Mouse (Mus musculus): ENCODE results near the gene Primpol.
"Not testable (repeated sequence)": the region's sequence is repeated elsewhere in the genome, so short reads cannot be mapped to it uniquely, and the experiment has no call there.

Primpol gene

GRCm38 (mm10) chr8:46600959-46601707 is 15.9 kb downstream of the Primpol start:
- DNase-seq = no peak

DNA sequence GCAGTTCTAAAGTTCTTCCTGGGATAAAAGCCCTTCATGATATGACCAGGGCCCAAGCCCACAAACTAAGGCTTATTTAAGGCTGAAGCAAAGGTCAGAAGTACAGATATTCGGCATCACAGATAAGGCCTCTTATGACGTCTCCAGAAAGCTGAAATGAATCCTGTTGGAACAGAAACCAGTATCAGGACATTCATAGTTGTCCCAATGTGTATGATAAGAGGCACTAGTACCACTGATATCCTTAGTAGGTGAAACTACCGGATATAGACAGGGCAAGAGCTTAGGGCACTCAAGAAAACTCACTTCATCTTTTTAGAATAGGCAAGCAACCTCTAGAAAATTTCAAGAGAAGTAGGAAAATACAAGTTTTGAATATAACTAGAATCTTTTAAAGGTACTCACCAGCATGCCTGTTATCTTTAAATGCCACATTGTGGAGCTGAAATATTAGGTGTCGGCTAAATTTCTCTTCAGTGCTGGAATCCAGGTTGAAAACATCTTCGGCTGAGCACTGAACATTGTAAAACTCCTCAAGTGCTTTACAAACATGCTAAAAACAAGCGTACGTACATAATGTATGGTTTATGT is 17.6 kb downstream of the Primpol start:
- no peak for DNase-seq

- no peak for DNase-seq
Measured at GRCm38 (mm10) chr8:46598753-46599152, 18.3 kb downstream of the Primpol start.

GRCm38 (mm10) chr8:46598114-46598513 is 18.9 kb downstream of the Primpol start:
- no peak for DNase-seq

DNA sequence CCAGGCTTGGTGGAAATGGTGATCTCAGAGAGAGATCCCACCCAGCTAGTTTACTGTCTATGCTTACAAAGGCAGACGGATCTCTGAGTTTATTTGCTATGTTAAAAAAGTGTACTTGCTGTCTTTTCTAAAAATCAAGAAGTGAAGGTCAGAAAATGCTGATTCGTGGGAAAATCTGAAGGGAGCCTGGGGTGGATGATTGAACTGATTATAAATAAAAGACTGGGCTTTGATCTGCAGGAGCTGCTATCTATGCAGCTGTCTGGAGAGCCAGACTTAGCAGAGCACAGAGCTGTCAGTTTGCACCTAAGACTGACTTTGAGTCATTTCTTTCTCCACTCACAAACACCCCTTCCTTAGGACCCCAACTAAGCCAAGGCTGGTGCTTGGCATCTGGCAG is 19.6 kb downstream of the Primpol start:
- DNase-seq = no peak

- no peak for DNase-seq
Measured at GRCm38 (mm10) chr8:46596530-46596929, 20.5 kb downstream of the Primpol start.

DNA sequence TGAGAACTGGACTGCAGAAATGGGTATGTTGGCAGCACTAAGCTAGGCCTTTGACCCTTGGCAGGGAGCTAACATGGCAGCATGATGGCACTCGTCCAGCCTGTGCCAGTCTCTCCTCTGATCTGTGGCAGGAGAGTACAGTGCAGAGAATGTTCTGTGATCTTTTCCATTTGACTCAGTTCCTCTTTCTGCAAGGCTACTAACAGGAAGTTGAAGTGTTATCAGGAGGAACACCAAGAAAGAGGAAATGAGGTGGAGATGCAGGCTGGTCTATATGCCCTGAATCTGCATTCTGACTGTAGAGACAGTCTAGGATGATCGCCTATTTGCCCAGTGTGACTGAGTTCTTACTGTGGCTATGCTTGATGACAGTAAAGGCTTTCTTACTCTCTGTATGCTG is 21.4 kb downstream of the Primpol start:
- no peak for DNase-seq

DNA sequence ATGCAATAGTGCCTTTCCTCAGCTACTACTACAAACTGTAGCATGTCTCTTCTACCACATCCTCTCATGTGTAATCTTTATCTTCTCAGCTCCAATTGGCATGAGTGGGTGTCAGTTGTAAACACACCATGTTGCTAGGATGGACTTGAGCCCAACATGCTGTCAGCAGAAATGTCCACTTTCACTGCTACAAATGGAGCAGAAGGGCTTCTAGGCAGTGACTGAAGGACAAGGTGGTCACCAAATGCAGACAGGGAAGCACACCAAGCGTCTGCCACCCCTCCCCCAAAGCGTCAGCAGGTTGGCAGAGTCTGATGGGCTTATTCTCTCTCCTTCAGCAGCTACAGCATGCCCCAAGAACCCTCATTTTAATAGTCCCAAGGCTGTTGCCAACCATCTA is 23.2 kb downstream of the Primpol start:
- no peak for DNase-seq

DNA sequence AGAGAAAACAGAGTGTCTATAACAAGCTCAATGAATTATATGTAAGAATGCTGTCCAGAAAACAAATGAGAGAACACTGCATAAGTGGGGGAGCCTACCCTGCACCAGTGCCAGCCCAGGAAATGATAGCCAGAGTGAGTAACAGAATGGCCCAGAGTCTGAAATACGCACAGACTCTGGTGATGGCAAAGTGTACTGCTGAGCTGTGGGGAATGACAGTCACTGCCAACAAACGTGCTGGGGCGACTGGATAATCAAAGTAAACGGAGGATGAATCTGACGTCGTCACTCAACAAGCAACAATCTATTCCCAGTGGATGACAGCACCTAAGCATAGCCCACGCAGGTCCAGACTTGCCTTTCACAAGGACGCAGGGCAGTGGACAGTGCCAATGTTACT is 23.9 kb downstream of the Primpol start:
- DNase-seq = no peak

- no peak for DNase-seq
Measured at GRCm38 (mm10) chr8:46588663-46589062, 28.3 kb downstream of the Primpol start.

GRCm38 (mm10) chr8:46587911-46588310 is 29.1 kb downstream of the Primpol start:
- DNase-seq = no peak

DNA sequence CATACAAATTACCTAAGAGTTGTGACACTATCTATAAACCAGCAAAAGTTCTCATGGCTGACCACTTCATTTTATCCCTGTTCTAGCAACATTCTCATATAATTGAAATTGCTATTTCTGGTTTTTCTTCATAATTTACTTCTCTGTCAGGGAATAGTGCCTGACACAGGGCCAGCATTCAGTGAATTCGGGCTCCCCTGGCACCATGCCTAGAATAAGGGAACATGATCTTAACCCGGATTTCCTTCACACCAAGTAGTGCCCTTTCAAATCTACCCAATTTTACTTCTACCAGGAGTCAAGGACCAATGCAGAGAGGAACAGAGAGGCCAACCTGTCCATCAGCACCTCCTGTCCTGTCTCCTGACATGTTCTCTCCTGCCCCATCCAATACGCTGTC is 31.4 kb downstream of the Primpol start:
- DNase-seq = no peak

GRCm38 (mm10) chr8:46584328-46584727 is 32.7 kb downstream of the Primpol start:
- not testable (repeated sequence) for DNase-seq

- DNase-seq = no peak
Measured at GRCm38 (mm10) chr8:46578794-46579193, 38.2 kb downstream of the Primpol start.

DNA sequence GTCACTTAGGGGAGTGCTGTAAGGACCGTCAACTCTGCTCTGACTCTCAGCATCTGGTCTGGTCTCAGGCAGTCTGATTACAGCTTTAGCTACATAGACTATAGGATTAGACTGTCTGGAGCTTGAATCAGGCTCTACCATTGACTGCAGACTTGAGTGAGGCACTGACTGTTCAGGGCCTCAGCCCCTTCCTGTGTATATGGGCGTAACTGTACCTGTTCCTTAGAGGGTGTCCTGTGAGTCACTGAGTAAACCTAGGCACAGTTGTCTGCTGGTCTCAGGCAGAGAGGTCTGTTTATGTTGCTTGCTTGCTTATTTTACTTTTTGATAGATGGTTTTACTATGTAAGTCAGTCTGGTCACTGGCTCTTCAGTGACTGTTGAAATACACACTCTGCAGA is 43.0 kb downstream of the Primpol start:
- no peak for DNase-seq

- DNase-seq = no peak
Measured at GRCm38 (mm10) chr8:46573446-46573845, 43.6 kb downstream of the Primpol start.

- no peak for DNase-seq
Measured at GRCm38 (mm10) chr8:46570673-46571072, 46.3 kb downstream of the Primpol start.

- no peak for DNase-seq
Measured at GRCm38 (mm10) chr8:46569659-46570441, 47.2 kb downstream of the Primpol start.

DNA sequence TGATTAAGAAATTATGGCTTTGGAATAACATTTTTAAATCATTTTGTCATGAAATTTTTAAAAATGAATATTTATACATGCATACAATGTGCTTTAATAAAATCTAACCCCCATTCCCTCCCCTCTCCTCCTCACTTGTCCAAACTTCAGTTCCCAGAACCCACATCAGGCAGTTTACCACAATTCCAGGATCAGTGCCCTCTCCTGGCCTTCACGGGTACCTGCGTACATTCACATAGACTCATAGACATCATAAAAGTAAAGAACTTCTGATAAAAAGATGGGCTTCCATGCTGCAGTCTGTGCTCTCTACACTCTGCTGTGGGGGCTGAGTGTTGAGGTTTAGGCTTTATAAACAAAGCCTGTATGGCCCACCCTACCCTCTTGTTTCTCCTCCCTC is 48.1 kb downstream of the Primpol start:
- DNase-seq = no peak

DNA sequence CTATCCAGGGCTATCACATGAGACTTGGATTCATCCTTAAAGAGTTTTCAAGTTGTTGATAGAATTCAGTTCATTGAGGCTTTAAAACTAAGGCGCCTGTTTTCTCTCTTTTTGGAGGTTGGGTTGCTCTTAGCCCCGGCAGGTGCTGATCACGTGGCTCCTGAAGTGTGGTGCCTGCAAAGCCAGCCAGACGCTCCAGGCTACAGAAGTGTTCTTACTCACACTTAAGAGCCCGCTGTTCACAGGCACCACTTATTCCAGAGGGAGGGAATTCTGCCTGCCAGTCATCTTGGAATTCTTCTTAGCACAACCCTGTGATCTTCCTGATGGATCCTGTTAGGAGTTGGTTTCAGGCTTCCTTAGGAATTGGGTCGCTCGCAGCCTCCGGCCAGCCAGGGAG is 49.1 kb downstream of the Primpol start:
- DNase-seq = peak; percentile 35

- DNase-seq = peak; percentile 89
Measured at GRCm38 (mm10) chr8:46566914-46567529, 50.0 kb downstream of the Primpol start.

DNA sequence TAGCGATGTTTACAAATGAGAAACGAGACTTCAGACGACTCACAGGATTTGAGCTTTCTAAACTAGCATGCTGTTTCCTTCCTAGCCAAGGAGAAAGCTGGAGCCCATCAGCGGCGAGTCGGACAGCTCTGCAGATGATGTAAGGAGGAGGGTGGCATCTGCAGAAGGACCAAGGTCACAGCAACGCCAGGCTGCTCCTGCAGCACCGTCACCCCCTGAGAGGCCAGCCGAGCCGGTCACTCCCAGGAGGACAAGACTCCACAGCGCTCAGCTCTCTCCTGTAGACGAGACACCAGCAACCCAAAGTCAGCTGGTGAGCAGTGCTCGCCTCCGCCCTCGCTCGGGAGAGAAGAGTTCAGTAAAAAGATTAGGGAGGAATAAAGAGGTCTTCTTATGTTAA is 54.7 kb downstream of the Primpol start:
- no peak for DNase-seq

GRCm38 (mm10) chr8:46559428-46559827 is 57.6 kb downstream of the Primpol start:
- no peak for DNase-seq

GRCm38 (mm10) chr8:46552441-46552765 is 64.6 kb downstream of the Primpol start:
- DNase-seq = no peak
